Mouse (Mus musculus) heart, embryonic 15.5 days (tissue): Measurements from ENCODE around the gene Rrp8. TPM values are rescaled to one million over a fixed set of nuclear protein-coding genes. Genes with fewer than 3 reads are reported as not detected.
A peak's percentile ranks its signal among the peaks of the same experiment; 100 is the strongest.
"Not testable (repeated sequence)": the region's sequence is repeated elsewhere in the genome, so short reads cannot be mapped to it uniquely, and the experiment has no call there.

Experiments
- ATAC-seq: fragments of 200-750 bp; cut with Nextera tagmentation; replicated peaks from 2 replicates; pipeline ENCODE4 v1.8.0; 2017; ENCODE audit warnings: low read depth, moderate TSS enrichment; ENCODE audit not compliant: insufficient number of reproducible peaks, insufficient read depth, low FRiP score
- H3K27ac ChIP-seq: fragments of 300-500 bp; sonication (generic); 2 replicates; pipeline ENCODE4 v1.5.1; 2015; ENCODE audit warnings: mild to moderate bottlenecking, inconsistent platforms
- H3K27me3 ChIP-seq: fragments of 300-500 bp; sonication (generic); 2 replicates; pipeline ENCODE4 v1.6.1; 2015; ENCODE audit warnings: inconsistent platforms
- H3K36me3 ChIP-seq: fragments of 300-500 bp; sonication (generic); 2 replicates; pipeline ENCODE4 v1.6.1; 2015; ENCODE audit warnings: mild to moderate bottlenecking, inconsistent platforms
- H3K4me1 ChIP-seq: fragments of 300-500 bp; sonication (generic); replicated peaks from 2 replicates; pipeline ENCODE4 v1.6.1; 2015; ENCODE audit warnings: inconsistent platforms
- H3K4me2 ChIP-seq: fragments of 300-500 bp; sonication (generic); 2 replicates; pipeline ENCODE4 v1.6.1; 2015; ENCODE audit warnings: inconsistent platforms, mild to moderate bottlenecking, moderate library complexity
- H3K4me3 ChIP-seq: fragments of 300-500 bp; sonication (generic); 2 replicates; pipeline ENCODE4 v1.5.1; 2015; ENCODE audit warnings: mild to moderate bottlenecking, inconsistent platforms
- H3K9ac ChIP-seq: fragments of 300-500 bp; sonication (generic); 2 replicates; pipeline ENCODE4 v1.6.1; 2015; ENCODE audit warnings: mild to moderate bottlenecking, inconsistent platforms
- H3K9me3 ChIP-seq: fragments of 300-500 bp; sonication (generic); replicated peaks from 2 replicates; pipeline ENCODE4 v1.6.1; 2016; ENCODE audit warnings: inconsistent platforms
- WGBS: fragments of 180-500 bp; shearing (Covaris S2); methylation state at CpG from one replicate; pipeline ENCODE4 v1.1.7; 2015; ENCODE audit warnings: mixed read lengths; 5-methylcytosine and 5-hydroxymethylcytosine counted together
- polyA plus RNA-seq: library from polyadenylated mRNA; unstranded; fragments of >200 nt; fragmentation: Nextera tagmentation; extraction: Ambion mirVana; gene quantifications from 2 replicates; pipeline ENCODE4 v1.2.1, GENCODE M21; 2015

Gene Rrp8
- polyA plus RNA-seq, 1 experiment from 2014 or later = 23.2 TPM

- H3K4me1 ChIP-seq = peaks cover 19% of the 10 kb centered on the region
- H3K9me3 ChIP-seq = no peaks in the 10 kb centered on the region
- H3K36me3 ChIP-seq = peaks cover 45% of the 10 kb centered on the region
- peak within 1 kb of the TSS; percentile 91 for H3K9ac ChIP-seq
- peak within 1 kb of the TSS; percentile 77 for H3K4me3 ChIP-seq
- peak within 1 kb of the TSS; percentile 87 for H3K4me2 ChIP-seq
- under 1% methylated on average over 65 of the region's 67 CpGs for WGBS
- peak within 1 kb of the TSS; percentile 79 for H3K27ac ChIP-seq
- H3K27me3 ChIP-seq = no peaks in the 10 kb centered on the region
- ATAC-seq = peak; percentile 95
These were observed 6.9 kb upstream of the Rrp8 start, which contains the start of gene Taf10 for GRCm38 (mm10) chr7:105743926-105744590. Gene Taf10 (minus strand): TSS chr7:105744361.

GRCm38 (mm10) chr7:105743246-105743925, 6.2 kb upstream of the Rrp8 start:
- H3K4me2 ChIP-seq = peak overlapping the region; percentile 87
- 30% methylated on average over 20 of the region's 20 CpGs for WGBS
- H3K27me3 ChIP-seq, H3K9me3 ChIP-seq: not testable (repeated sequence)
- H3K27ac ChIP-seq = peak overlapping the region; percentile 79
- ATAC-seq = 0 out of 2 replicates have a peak, but pooled peaks have one; percentile 2
- peaks cover 41% of the 10 kb centered on the region for H3K36me3 ChIP-seq
- peaks cover 24% of the 10 kb centered on the region for H3K4me1 ChIP-seq
- H3K9ac ChIP-seq = peak overlapping the region; percentile 91
- peak overlapping the region; percentile 77 for H3K4me3 ChIP-seq

DNA sequence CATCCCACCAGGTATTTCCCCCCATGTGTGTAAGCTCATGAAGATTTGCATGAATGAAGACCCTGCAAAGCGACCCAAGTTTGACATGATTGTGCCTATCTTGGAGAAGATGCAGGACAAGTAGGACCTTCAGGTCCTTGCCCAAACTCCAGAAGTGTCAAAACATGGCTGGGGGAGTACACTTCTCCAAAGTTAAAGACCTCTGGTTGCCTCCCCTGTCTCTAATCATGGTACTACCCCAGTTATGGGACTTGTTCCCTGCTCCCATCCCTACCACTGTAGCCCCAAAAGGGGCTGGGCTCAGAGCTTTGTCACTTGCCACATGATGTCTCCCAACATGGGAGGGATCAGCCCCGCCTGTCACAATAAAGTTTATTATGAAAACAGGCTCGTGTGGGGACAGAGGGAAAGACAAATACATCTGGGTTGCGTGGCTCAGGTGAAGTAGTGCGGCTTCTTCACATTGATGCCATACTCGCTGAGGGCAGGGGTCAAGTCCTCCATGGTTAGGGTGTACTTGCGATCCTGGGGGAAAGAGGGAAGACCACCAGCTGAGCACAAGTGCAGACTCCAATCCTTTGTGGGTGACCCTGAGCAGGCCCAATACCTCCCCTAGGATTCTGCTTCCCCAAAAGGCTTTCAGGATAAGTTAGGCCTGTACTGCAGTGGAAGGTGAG, 5.5 kb upstream of the Rrp8 start:
- Histone ChIP-seq H3K36me3 (peaks cover 37% of the 10 kb centered on the region), H3K4me1 (peaks cover 29% of the 10 kb centered on the region), H3K4me2 (peak overlapping the region; percentile 87; the same call in 1 of the 2 replicates), H3K4me3 (peak overlapping the region; percentile 77)
- H3K9ac ChIP-seq, H3K9me3 ChIP-seq, H3K27me3 ChIP-seq, H3K27ac ChIP-seq, ATAC-seq: not testable (repeated sequence)
- WGBS = 73% methylated on average over 7 of the region's 7 CpGs

DNA sequence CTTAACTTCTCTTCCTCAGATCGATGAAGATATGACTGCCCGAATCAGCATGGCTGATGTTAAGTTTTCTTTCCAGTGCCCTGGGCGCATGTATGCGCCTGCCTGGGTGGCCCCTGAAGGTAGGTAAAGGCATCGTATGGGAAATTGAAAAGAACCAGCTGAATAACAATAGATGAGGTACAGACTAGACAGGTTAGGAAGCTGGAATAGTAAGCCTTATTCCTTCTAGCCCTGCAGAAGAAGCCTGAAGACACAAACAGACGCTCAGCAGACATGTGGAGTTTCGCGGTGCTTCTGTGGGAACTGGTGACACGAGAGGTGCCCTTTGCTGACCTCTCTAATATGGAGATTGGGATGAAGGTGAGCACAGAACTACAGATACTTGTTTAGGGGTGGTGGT, 4.8 kb upstream of the Rrp8 start:
- H3K4me2 ChIP-seq = no peak overlapping the region
- H3K4me3 ChIP-seq = no peak overlapping the region
- no peak overlapping the region for H3K27ac ChIP-seq
- no peak for ATAC-seq
- H3K9me3 ChIP-seq = no peaks in the 10 kb centered on the region
- no peaks in the 10 kb centered on the region for H3K27me3 ChIP-seq
- WGBS = 88% methylated on average over 9 of the region's 9 CpGs
- no peak overlapping the region for H3K9ac ChIP-seq
- peaks cover 31% of the 10 kb centered on the region for H3K4me1 ChIP-seq
- peaks cover 31% of the 10 kb centered on the region for H3K36me3 ChIP-seq

- WGBS = 86% methylated on average over 6 of the region's 6 CpGs
These were observed 3.7 kb upstream of the Rrp8 start for GRCm38 (mm10) chr7:105740851-105741250.

DNA sequence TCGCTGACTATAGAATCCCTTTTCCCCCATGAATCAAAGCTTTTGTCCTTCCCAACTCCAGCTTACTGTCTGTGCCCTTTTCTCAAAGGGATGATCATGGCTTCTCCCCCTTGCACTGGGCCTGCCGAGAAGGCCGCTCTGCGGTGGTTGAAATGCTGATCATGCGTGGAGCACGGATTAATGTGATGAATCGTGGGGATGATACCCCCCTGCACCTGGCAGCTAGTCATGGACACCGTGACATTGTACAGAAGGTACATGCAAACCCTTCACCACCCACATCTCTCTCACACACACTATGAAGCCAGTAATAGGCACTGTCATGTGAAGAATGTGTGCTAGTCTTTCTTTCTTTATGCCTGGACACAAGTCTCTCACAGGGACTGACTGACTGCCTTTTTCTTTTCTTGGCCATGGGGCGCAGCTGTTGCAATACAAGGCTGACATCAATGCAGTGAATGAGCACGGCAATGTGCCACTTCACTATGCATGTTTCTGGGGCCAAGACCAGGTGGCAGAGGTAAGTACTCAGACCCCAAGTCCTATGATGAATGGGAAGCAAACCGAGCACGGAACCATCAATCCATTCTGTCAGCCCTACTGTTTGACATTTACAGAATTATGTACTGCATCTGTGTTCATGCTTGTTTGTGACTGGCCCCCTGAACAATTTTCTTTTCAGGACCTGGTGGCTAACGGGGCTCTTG, 3.1 kb upstream of the Rrp8 start:
- Histone ChIP-seq H3K4me3 (no peak overlapping the region), H3K9ac (no peak overlapping the region), H3K36me3 (peaks cover 29% of the 10 kb centered on the region), H3K27ac (peak overlapping the region; percentile 98), H3K4me2 (no peak overlapping the region), H3K4me1 (peaks cover 35% of the 10 kb centered on the region), H3K27me3 (no peaks in the 10 kb centered on the region), H3K9me3 (no peaks in the 10 kb centered on the region)
- no peak for ATAC-seq
- WGBS = 86% methylated on average over 13 of the region's 13 CpGs

More at GRCm38 (mm10) chr7:105740851-105741250, 3.7 kb upstream of the Rrp8 start:
- H3K9ac ChIP-seq = no peak overlapping the region
- peaks cover 31% of the 10 kb centered on the region for H3K4me1 ChIP-seq
- H3K27me3 ChIP-seq = no peaks in the 10 kb centered on the region
- no peak overlapping the region for H3K4me3 ChIP-seq
- no peak overlapping the region for H3K4me2 ChIP-seq
- no peak for ATAC-seq
- peaks cover 29% of the 10 kb centered on the region for H3K36me3 ChIP-seq
- no peak overlapping the region for H3K27ac ChIP-seq
- H3K9me3 ChIP-seq = no peaks in the 10 kb centered on the region

DNA sequence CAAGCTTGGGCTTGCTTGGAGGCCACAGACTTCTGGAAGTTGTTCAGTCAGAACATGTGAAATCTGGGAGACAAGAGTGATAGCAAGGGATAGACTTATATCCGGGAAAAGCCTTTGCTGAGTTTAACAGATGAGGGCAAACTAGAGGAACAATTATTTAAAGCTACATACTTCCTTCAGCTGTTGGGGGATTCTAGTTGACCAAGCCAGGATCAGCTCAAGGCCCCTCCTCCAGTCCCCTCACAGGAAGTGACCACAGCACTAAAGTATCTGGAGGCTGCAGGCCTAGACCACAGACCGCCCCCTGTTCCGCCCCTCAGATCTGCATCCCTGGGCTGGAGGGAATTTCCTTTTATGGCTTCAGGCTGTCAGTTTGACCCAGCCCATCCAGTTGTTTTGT, 1.8 kb upstream of the Rrp8 start:
- Histone ChIP-seq H3K9me3 (no peaks in the 10 kb centered on the region), H3K4me2 (peak overlapping the region; percentile 76), H3K36me3 (peaks cover 31% of the 10 kb centered on the region), H3K4me3 (peak overlapping the region; percentile 86), H3K9ac (peak overlapping the region; percentile 94), H3K4me1 (peaks cover 42% of the 10 kb centered on the region), H3K27ac (peak overlapping the region; percentile 98), H3K27me3 (no peaks in the 10 kb centered on the region)
- 7% methylated on average over 3 of the region's 3 CpGs for WGBS
- peak; percentile 78 for ATAC-seq

DNA sequence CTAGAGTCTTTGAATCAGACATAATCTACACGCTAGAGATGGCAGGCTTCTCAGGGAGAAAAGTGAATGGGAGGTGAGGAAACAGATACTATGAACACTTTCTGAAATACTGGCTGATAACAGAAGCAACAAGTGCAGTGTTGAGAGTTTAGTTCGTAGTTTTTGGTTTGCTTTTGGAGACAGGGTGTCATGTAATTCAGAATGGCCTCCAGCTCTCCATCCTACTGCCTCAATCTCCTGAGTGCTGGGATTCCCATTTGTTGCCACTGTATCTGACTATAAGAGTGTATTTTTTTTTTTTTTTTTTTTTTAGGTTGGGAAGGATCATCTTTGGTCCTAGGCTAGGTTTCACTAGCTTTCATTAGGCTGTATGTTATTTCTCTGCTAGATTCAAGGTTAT, 1.1 kb upstream of the Rrp8 start:
- ATAC-seq = no peak
- Histone ChIP-seq H3K36me3 (peaks cover 37% of the 10 kb centered on the region), H3K4me1 (peaks cover 40% of the 10 kb centered on the region), H3K27me3 (no peaks in the 10 kb centered on the region), H3K9me3 (no peaks in the 10 kb centered on the region), H3K9ac (peak overlapping the region; percentile 94), H3K27ac (peak overlapping the region; percentile 98), H3K4me2 (peak overlapping the region; percentile 76), H3K4me3 (peak overlapping the region; percentile 86)
- WGBS = 27% methylated on average over 2 of the region's 2 CpGs

- Histone ChIP-seq H3K9ac (peak overlapping the region; percentile 94), H3K4me2 (peak overlapping the region; percentile 76), H3K9me3 (no peaks in the 10 kb centered on the region), H3K27me3 (no peaks in the 10 kb centered on the region), H3K27ac (peak overlapping the region; percentile 98), H3K4me3 (peak overlapping the region; percentile 86), H3K36me3 (peaks cover 43% of the 10 kb centered on the region), H3K4me1 (peaks cover 35% of the 10 kb centered on the region)
- ATAC-seq = no peak
- WGBS = 9% methylated on average over 3 of the region's 3 CpGs
These were observed 463 bp upstream of the Rrp8 start for GRCm38 (mm10) chr7:105737648-105738047.

- peak within 1 kb of the TSS; percentile 94 for H3K9ac ChIP-seq
- H3K4me2 ChIP-seq = peak within 1 kb of the TSS; percentile 76
- H3K4me3 ChIP-seq = peak within 1 kb of the TSS; percentile 86
- H3K4me1 ChIP-seq = peaks cover 35% of the 10 kb centered on the region
- ATAC-seq = peak; percentile 97
- H3K27me3 ChIP-seq = no peaks in the 10 kb centered on the region
- 1% methylated on average over 55 of the region's 62 CpGs for WGBS
- H3K36me3 ChIP-seq = peaks cover 44% of the 10 kb centered on the region
- peak within 1 kb of the TSS; percentile 98 for H3K27ac ChIP-seq
- no peaks in the 10 kb centered on the region for H3K9me3 ChIP-seq
These were observed 802 bp downstream of the Rrp8 start, which contains the start of gene Ilk for GRCm38 (mm10) chr7:105736264-105736901. Gene Ilk (plus strand): TSS chr7:105736592.
